Mouse (Mus musculus) lung, postnatal 14 days (tissue): ENCODE data around the gene Arl5c.

ENCODE experiments used
- DNase-seq: peaks from one replicate; pipeline ENCODE4 v3.0.0; 2021

The Arl5c gene

DNA sequence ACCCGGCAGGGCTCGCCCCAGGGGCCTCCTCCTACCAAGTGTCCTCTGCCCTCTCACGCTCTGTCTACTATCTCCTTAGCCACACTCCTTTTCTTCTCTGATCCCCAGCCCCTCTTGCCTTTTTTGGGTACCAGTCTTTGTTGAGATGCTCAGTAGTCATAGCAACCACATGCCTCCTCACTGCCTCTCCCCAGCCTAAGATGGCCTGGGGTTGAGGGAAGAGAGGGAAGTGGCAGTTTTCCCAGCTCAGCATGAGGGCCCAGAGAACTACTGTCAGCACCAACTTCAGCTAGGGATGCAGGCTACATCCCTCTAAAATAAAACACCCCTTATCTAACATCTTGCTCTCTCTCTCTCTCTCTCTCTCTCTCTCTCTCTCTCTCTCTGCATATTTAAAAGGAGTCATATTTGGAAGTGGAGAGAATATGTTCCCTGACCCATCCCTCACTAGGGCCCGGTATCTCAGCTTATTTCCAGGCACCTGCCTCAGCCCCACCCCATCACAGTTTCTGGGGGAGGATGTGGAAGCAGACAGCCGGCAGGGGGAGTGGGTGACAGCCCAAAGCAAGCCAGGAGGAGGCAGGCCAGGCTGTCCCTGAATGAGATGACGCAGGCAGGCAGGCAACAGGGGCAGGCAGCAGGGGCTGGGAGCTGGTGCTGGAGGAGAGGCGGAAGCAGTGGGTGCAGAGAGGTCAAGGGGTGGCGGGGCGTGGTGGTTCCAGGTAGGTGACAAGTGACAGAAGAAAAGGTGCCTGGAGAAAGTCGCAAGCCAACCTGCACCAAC lies 23.1 kb upstream of the Arl5c start:
- no peak for DNase-seq

DNA sequence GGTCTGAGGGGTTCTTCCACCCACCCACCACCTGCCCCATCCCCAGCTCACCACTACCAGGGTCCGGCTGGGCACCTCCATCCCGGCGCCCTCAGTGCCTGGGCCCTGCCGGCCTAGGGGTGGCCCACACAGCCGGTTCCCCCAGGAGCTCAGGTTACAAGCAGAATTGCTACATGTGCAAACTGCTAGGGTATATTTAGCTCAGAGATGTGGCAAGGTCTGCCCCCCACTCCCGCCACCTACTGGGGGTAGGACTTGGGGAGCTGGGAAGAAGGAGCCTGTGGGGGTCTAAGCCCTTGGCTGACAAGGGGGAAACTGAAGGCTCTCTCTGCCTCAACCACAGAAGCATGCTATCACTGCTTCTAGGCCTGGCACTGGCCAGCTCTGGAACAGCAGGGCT lies 22.2 kb upstream of the Arl5c start:
- no peak for DNase-seq

DNA sequence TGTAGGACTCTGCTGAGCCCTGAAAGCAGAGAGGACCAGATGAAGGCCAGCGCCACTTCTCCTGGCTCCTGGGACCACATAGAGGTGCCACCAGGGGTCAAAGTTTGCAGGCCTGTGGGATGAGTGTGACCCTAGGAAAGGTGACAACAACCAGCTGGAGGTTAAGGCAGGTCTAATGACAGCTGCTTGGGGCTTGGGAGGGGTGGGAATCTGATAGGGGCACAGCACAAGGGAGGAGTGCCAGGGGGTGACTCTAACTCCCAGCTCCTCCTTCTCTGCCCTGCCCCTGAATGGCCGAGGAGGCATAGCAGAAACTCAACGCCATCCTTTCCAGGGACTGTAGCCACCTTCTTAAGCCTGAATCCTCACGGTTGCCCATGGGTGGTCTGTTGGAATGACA lies 20.8 kb upstream of the Arl5c start:
- no peak for DNase-seq

DNA sequence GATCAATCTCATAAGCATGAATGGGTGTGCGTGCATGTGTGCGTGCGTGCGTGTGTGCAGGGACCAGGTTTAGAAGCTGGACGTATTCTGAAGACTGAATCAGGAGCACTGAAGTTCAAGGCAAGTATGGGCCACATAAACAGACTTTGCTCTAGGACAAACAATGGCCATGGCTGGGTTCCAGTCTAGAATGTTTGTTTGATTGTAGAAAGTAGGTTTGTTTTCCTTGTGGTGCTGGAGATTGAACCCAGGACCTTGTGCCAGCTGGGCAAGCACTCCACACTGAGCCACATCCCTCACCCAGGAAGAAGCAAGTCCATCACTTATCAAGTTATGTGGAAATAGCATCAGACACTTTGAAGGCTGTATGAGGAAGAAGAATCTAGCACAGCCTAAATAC lies 20.2 kb upstream of the Arl5c start:
- DNase-seq, result no peak

DNA sequence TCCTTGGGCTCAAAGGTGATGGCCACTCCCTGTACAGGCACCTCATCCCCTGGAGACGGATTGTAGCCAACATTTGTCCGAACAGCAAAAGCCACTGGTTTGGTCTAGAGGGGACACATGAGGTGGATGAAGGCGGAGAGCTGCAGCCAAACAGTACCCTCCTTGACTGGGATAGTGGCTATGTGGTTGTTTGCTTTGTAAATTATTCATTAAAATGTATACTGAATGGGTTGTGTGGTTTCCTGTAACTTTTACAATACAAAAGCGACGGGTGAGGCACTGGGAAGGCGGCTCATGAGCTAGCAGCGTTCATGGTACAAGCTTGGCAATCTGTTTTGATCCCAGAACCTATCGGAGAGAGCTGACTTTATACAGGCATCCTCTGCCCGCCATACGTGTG lies 16.9 kb upstream of the Arl5c start:
- DNase-seq, result no peak

DNA sequence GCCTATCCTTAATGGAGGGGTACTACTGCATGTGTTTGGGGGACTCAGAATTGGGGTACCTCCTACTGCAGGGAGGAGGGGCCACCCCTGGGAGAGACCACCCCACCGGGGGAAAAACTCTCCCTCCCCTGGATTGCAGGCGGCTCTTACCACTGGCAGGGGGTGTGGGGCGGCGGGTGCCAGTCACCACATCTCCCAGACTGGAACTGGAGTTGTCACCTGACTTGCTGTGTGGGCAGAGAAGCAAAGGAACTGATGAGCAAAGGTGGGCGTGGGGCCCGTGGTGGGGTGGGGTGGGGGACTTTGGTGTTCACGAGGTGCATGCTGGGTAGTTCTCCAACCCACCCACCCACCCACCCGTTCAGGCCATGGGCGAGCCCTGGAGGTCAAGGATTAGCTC lies 15.7 kb upstream of the Arl5c start:
- DNase-seq, result no peak

DNA sequence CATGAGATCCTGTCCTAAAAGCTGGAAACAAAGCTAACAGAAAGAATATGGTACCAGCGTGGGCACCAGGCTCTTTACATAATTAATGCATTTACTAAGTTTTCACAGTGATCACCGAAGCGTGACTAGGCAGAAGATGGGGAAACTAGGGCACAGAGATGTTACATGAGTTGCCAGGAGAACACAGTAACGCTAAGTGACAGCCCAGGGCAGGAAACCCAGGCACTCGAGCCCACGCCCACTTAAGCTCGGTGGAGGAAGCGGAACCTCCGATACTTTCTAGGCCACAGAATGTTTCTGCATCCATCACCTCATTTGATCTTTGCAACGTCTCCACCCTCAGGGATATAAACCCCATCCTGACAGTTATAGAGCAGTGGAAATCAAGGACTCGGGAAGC lies 12.1 kb upstream of the Arl5c start:
- DNase-seq, result no peak

DNA sequence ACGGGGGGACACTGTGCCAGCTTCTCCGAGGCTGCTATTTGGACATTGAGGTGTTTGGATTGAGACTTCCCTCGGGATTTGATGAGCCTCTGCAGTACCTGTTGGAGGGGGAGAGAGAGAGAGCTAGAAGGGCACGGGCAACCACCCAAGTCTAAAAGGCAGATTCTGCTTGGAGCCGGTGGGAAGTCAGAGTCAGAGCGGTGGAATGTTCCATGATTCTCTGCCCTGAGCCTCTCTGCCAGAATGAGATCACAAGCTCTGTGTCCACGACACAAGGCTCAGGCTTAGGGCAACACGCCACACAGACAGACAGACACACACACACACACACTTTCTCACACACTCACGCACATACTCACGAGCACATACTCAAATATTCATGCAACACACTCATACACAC lies 9.7 kb upstream of the Arl5c start:
- no peak for DNase-seq

DNA sequence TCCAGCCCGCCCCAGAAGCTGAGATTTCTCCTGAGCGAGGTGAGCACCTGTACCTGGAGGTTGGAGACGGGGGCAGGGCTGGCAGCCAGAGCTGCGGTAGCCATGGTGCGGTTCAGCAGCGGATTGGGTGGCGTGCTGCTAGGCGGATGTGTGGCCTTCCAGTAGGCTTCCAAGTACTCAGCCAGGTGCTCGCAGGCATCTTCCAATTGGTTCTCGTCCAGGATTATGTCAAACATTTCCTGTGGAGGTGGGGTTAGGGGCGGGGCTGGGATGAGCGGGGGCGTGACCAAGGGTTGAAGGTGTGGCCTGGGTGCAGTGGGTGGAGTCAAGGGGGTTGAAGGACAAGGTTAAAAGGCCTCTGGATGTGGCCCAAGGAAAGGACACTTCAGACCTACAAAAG lies 9.1 kb upstream of the Arl5c start:
- no peak for DNase-seq

DNA sequence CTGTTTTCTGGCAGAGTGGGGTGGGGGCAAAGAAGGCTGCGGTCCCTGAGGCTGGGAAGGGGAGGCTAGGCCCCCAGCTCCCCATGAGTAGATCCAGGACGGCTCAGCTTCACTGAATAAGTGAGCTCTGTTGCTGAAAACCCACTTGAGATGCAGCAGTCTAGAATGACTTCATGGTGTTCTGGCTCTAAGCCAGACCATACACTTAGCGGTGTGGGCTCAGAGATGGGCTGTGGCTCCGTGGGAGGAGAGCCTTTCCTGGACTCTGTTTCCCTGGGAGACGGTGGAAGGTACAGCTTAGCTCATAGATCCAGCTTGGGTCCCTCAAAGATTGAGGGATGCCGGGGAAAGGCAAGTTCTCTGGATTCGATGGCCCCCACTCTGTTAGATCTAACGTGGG lies 8.2 kb upstream of the Arl5c start:
- no peak for DNase-seq

DNA sequence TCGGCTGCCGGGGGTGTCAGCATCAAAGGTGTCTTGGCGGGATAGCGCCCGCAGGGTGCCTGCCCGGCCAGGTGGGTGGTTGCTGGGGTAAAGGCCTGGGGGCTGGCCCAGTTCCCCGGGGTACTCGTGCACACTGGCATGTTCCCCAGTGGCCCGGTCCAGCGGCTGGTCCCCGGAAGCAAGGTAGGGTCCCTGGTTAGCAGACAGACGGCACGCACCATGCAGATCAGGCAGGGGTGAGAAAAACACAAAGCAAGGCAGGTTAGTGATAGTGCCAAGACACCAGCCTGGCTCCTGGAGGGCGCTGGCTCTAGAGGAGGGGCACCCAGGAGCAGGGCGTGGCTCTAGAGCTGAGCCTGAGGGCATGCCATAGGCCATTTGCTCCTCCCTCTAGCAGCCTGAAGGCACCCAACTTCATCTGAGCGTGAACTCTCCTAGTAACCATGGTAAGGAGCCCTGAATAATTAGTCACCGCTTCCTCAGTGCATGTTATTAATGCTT lies 7.2 kb upstream of the Arl5c start:
- DNase-seq, result no peak

DNA sequence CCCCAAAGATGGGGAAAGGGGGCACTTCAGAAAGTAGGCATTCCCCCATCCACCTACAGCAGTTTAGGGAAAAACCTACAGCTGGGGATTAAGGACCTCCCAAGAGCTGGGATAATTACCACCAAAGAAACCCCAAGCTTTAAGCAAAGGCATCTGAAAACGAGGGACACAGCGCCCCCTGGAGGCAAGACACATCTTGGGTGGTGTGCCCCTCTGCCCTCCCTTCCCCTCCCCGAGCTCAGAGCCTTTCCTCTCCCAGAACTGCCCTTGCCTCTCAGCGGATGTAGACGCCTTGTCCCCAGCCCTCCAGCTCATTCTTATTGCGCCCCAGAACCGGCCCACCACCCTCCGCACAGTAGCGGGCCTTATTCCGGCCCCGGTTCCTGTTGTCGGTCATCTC lies 6.6 kb upstream of the Arl5c start:
- peak; percentile 90 for DNase-seq

DNA sequence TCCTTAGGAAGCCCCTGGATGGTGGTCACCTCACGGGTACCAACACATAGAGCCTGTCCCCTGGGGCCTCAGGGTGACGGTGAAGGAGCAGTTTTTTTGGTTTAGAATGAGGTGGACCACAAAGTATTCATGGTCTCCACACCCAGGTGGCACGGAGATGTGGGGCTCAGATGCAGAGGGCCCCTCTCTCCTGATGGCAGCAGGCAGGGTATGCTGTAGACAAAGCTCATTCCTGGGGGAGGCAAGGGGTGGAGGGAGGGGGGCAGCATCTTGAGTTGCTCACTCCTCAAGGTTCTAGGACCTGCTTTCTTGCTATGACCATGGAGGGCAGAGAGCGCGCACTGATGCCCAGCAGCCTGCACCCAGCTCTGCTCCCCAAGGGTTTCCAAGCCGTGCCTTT lies 6.0 kb upstream of the Arl5c start:
- no peak for DNase-seq

DNA sequence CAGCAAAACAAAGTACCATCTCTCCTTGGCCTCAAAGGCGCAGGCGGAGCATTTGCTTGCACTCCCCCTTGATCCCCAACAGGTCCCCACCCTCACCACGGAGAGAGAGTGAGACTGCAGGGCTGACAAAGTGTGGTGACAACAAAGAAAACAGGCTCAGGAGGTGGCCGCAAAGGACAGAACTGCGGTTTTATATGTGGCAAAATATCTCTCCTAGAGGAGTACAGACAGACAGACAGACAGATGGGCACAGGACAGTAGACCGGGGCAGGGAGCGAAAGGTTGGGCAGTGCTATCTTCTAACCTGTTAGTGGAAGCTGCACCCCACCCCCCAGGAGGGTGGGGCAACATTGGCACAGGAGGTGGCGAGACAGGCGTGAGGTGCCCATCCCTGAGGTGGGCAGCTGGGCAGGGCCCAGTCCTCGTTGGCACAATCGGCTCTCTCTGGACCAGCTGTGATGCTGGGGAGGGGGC lies 5.4 kb upstream of the Arl5c start:
- no peak for DNase-seq

DNA sequence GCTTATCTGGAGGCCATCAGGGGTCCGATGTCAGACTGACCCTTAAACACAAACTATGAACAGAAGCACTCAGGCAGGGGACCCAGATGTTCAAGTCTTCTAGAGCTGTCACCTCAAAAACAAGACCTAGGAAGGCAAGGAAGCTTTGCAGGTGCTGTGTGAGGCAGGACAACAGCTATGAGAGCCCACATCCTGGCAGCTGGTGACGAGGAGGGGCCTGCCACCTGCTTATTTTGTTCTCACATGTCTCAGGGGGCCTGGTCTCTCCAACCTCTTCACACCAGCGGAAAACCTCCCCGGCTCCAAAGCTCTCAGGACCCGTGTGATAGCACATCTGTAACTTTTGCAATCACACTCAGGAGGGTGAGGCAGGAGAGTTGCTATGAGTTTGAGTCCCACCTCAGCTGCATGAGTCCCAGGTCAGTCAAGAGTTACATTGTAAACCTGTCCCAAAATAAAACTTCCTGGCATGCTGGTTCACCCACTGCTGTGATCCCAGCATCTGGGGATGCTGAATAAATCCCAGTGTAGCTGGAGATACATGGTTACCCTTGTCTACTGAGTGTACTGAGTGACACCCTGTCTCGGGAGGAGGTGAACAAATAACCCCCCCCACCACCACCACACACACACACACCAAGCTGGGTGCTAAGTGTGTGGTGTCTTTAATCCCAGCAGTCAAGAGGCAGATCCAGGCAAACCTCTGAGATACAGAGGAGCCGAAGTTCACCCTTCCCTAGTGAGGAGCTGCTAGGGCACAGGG lies 4.6 kb upstream of the Arl5c start:
- no peak for DNase-seq

DNA sequence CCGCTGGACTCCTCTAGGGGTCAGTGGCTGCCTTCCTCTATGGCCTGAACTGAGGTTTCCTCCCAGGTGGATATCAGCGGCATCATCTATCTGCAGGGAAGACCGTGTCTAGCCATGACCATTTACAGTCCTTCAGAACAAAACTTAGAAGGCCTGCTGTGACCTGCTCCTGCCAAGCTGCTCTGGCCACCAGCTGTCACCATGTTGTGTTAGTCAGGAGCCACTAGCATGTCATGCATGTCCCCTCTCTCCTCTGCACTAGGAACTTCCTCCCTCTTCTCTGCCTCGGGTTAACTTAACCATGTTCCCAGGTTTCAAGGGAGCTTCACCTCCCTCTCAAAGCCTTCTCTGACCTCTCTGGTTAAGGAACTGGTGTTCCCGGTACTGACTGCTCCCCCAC lies 3.8 kb upstream of the Arl5c start:
- no peak for DNase-seq

DNA sequence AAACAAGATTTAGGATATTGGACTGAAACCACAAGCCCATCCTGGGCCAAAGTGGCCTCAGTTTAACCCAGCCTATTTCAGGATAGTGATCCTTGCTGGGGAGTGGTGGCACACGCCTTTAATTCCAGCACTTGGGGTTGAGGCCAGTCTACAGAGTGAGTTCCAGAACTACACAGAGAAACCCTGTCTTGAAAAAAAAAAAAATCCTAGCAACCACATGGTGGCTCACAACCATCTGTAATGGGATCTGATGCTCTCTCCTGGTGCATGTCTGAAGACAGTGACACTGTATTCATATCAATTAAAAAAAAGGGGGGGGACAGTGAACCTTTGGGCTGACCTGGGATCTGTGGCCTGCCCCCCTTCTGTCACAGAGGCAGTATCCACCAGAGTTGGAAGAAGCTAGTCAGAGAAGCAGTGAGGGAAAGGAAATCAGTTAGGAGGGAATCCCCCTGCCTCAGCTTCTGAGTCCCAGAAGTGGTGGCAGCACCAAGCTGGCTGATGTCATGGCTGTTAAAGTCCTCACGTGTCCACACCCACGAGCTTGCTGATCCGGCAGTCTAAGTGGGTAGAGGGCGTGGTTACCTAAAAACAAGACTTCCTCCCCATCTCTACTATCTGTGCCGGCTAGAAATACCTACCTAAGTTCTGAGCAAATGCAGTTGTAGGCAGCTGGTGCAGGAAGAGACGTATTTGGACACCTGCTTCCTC lies 3.1 kb upstream of the Arl5c start:
- DNase-seq, result no peak

DNA sequence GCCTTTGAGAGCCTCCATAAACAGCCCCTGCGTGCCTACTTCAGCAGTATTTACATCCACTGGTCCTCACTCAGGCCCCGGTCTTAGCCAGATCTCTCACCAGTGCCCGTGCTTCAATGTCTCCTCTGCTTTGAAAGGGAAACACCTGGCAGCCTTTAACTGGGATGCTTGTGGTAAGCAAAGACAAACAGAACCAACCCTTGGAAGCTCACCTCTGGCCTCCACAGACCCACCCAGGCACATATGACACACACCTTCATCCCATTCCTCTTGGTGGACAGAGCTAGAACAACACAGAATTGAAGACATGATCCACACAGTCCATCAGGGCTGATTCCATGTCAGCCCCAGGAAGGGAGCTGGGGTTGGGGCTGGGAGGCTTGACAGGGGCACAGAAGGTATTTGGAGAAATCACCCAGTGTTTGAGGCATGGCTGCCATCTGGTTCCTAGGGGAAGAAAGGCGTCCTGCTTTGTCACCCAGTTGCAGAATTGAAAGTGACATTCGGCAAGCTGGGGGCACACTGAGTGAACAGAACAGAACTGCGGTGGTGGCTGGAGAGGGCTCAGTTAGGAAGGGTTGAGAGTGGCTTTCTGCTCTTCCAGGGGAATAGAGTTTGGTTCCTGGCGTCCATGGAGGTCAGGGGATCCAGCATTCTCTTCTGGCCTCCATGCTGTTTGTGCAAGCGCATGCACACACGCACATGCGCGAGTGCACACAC lies 2.3 kb upstream of the Arl5c start:
- DNase-seq, result no peak

DNA sequence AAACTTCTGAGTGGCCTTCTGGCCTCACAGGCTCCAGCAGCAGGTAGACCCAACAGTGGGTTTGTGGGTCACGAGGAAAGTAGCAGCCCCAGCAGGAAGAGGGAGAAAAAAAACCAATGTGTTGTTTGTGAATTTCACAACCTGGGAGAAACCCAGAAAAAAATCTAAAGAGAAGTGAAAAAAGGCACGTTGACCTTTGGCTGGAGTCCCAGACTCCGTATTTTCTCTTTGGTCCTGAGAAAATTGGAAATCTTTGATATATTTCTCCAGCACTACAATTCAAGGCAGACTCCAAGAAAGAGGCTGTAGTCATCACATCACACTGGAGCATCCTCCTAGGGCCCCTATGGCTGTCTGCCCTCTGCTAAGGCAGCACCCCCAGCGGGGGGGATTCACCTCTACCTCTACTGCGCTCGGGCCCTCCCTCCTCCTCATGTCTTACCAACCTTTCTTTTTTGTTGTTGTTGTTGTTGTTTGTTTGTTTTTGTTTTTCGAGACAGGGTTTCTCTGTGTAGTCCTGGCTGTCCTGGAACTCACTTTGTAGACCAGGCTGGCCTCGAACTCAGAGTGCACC lies 1.5 kb upstream of the Arl5c start:
- no peak for DNase-seq

DNA sequence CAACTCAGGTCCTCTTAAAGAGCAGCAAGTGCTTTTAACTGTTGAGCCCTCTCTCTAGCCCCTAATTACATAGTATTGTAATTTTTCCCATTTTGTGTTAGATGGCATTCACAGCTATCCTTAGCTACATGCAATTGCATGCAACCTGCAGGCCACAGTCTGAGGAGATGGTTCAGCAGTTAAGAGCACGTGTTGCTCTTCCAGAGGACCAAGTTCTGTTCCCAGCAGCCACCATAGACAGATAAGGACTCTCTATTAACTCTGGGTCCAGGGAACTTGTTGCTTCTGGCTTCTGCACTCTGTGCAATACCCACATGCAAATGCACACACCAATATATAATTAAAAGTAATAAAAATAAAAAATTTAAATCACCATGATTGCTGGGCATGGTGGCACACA lies 710 bp upstream of the Arl5c start:
- DNase-seq, result no peak

DNA sequence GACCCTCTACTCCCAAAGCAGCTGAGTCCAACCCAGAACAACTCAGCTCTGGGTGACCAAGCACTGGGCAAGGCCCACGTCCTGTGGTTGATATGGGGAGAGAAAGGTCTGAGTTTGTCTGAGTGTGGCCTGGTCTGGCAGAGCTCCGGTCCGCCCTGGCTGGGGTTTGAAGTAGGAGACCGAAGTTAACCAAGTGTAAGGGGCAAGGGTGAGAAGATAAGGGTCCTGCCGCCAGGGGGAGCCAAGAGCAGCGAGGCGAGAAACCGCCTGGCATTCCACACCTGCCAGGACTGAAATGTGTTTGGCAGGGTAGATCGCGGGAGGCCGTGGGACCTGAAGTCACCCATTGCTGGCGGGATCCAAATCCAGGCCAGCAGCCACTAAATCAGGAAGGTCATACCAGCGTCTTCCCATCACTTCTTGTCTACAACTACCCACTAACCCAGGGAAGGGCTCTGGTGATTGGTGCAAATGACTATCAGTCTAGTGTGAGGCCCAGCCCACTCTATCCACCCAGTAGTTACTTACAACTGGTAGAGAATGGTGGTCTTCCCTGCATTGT lies 1.4 kb downstream of the Arl5c start:
- DNase-seq, result peak; percentile 90

DNA sequence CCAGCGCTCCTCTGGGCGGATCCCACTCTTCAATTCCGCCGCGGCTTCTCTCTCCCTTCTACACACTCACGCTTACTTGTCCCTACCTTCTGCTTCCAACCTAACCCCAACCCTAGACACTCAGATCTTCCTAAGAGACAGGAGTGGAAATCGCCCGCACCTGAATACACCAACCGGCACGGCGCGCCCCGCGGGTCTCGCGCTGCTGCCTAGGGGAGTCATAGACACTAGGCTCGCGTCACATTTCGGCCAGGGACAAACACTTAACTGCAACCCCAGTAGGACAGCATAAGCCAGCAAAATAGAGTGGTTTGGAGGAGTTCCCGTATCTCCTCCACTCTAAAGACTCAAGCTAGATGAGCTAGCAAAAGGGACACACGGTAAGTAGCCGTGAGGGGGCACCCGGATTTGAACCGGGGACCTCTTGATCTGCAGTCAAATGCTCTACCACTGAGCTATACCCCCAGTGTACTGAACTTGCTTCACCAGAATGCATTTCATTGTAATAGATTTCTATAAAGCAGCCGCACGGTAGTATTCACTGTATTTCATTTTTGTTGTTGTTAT lies 7.4 kb downstream of the Arl5c start:
- DNase-seq, result peak; percentile 92
